Mouse (Mus musculus): Measurements from ENCODE around the gene Olfr493. TPM values are rescaled to one million over a fixed set of nuclear protein-coding genes. Genes with fewer than 3 reads are reported as not detected.

Gene Olfr493
- not detected in 2 replicates for polyA plus RNA-seq (2016; fragmentation: Nextera tagmentation; extraction: Ambion mirVana)

DNA sequence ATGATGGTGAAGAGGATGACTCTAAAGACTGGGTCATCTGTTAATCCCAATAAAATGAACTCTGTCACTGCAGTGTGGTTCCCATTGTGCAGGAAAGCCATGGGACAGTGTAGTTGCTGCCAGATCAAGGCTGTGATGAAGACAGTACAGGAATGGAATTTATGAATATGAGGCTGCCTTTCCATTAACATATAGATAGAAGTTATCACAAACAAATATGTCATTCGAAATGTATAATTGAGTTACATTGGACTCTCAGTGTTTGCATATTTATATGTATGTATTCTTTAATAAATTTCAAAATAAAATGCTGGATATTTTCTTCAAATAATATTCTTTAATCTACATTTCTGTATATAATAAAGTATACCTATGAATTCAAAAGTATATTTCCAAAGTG lies at the start of gene Olfr493:
Gene Olfr493, minus strand, starts transcription at position 101 of the 400 bp plus-strand sequence.
- no peaks in the 10 kb centered on the region for H3K36me3 ChIP-seq
- no peak within 1 kb of the TSS for H3K27ac ChIP-seq
- no peaks in the 10 kb centered on the region for H3K27me3 ChIP-seq
- no peak within 1 kb of the TSS for H3K9ac ChIP-seq
- no peaks in the 10 kb centered on the region for H3K9me3 ChIP-seq
- no peak within 1 kb of the TSS for H3K4me2 ChIP-seq (replicated peaks)
- ATAC-seq (ENCODE audit: insufficient number of reproducible peaks, insufficient read depth, low FRiP score, low TSS enrichment) = no peak
- no peaks in the 10 kb centered on the region for H3K4me1 ChIP-seq
- 62% methylated on average over 1 of the region's 1 CpGs for WGBS
- no peak within 1 kb of the TSS for H3K4me3 ChIP-seq

DNA sequence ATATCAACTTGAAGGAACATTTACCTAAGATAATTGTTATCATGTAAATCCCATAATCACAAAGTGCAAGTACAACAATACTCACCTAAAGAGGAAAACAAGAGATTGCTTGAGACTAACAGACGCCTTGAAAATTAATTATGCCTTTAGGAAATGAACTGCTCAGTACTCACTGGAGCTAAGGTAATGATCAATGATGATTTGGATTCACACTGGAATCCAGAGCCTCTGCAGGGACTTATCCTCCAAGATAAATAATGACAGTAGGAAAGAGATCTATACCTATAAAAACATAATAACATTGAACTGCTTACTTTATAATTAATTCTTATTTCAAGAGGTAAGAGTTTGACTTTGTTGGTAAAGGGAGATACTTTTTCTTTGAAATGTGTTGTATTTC lies 46.1 kb upstream of the Olfr493 start, which contains the start of gene Olfr495:
Gene Olfr495, plus strand, starts transcription at position 301 of the 400 bp plus-strand sequence.
- Histone ChIP-seq H3K9ac (no peak within 1 kb of the TSS), H3K27ac (no peak within 1 kb of the TSS), H3K27me3 (no peaks in the 10 kb centered on the region), H3K4me3 (no peak within 1 kb of the TSS), H3K36me3 (no peaks in the 10 kb centered on the region), H3K9me3 (no peaks in the 10 kb centered on the region), H3K4me1 (no peaks in the 10 kb centered on the region), H3K4me2 (replicated peaks) (no peak within 1 kb of the TSS)
- whole genome bisulfite sequencing = 61% methylated on average over 1 of the region's 1 CpGs
- ATAC-seq (ENCODE audit: insufficient number of reproducible peaks, insufficient read depth, low FRiP score, low TSS enrichment) = no peak

DNA sequence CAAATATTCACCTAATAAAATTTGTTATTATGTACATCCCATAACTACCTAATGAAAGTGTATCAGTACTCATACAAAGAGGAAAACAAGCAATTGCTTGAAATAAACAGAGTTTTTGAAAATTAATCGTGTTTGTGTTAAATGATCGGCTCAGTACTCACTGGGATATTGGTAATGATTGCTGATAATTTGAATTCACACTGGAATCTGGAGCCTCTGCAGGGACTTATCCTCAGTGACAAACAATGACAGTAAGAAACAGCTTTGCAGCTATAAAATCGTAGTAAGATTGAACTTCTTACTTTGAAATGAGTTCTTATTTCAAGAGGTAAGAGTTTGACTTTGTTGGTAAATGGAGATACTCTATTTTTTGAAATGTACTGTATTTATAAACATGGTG lies 18.3 kb upstream of the Olfr493 start, which contains the start of gene Olfr494:
Gene Olfr494, plus strand, starts transcription at position 301 of the 400 bp plus-strand sequence.
- WGBS = 83% methylated on average over 3 of the region's 3 CpGs
- no peaks in the 10 kb centered on the region for H3K27me3 ChIP-seq
- no peak for ATAC-seq (ENCODE audit: insufficient number of reproducible peaks, insufficient read depth, low FRiP score, low TSS enrichment)
- no peak within 1 kb of the TSS for H3K4me2 ChIP-seq (replicated peaks)
- no peak within 1 kb of the TSS for H3K27ac ChIP-seq
- no peaks in the 10 kb centered on the region for H3K9me3 ChIP-seq
- no peak within 1 kb of the TSS for H3K4me3 ChIP-seq
- H3K36me3 ChIP-seq = no peaks in the 10 kb centered on the region
- H3K4me1 ChIP-seq = no peaks in the 10 kb centered on the region
- no peak within 1 kb of the TSS for H3K9ac ChIP-seq

DNA sequence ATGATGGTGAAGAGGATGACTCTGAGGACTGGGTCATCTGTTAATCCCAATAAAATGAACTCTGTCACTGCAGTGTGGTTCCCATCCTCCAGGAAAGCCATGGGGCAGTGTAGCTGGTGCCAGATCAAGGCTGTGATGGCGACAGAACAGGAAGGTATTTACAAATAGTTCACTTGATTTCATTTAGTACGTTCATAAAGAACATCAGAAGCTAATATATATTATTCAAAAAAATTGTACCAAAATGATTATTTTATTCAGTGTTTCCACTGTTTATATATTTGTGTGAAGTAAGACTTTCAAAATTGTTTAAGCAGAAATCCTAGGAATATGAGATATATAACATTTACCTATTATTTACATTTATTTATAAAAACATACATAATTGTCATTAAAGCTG lies 23.2 kb downstream of the Olfr493 start, which contains the start of gene Olfr492:
Gene Olfr492, minus strand, starts transcription at position 101 of the 400 bp plus-strand sequence.
- H3K36me3 ChIP-seq = no peaks in the 10 kb centered on the region
- H3K27ac ChIP-seq = no peak within 1 kb of the TSS
- H3K9ac ChIP-seq = no peak within 1 kb of the TSS
- no peak within 1 kb of the TSS for H3K4me3 ChIP-seq
- H3K4me1 ChIP-seq = no peaks in the 10 kb centered on the region
- no peak for ATAC-seq (ENCODE audit: insufficient number of reproducible peaks, insufficient read depth, low FRiP score, low TSS enrichment)
- no peaks in the 10 kb centered on the region for H3K9me3 ChIP-seq
- H3K27me3 ChIP-seq = no peaks in the 10 kb centered on the region
- no peak within 1 kb of the TSS for H3K4me2 ChIP-seq (replicated peaks)
- WGBS = 71% methylated on average over 2 of the region's 2 CpGs

GRCm38 (mm10) chr7:108313151-108313550 lies 33.6 kb downstream of the Olfr493 start, which contains the start of gene Olfr491:
Gene Olfr491 (plus strand): TSS chr7:108313451.
- Histone ChIP-seq H3K4me2 (replicated peaks) (no peak within 1 kb of the TSS), H3K4me3 (no peak within 1 kb of the TSS), H3K27me3 (no peaks in the 10 kb centered on the region), H3K9ac (no peak within 1 kb of the TSS), H3K9me3 (no peaks in the 10 kb centered on the region), H3K36me3 (no peaks in the 10 kb centered on the region), H3K27ac (no peak within 1 kb of the TSS), H3K4me1 (no peaks in the 10 kb centered on the region)
- no peak for ATAC-seq (ENCODE audit: insufficient number of reproducible peaks, insufficient read depth, low FRiP score, low TSS enrichment)
- 73% methylated on average over 1 of the region's 1 CpGs for WGBS

Other genes with a start within 250 kb of the Olfr493 start
- not detected in 2 replicates for gene Olfr482, start 249.4 kb downstream of the Olfr493 start, polyA plus RNA-seq (2016; fragmentation: Nextera tagmentation; extraction: Ambion mirVana)
- gene Olfr483, start 246.1 kb downstream of the Olfr493 start, polyA plus RNA-seq (2016; fragmentation: Nextera tagmentation; extraction: Ambion mirVana) = not detected in 2 replicates
- not detected in 2 replicates for gene Olfr484, start 219.5 kb downstream of the Olfr493 start, polyA plus RNA-seq (2016; fragmentation: Nextera tagmentation; extraction: Ambion mirVana)
- not detected in 2 replicates for gene Olfr485, start 187.1 kb downstream of the Olfr493 start, polyA plus RNA-seq (2016; fragmentation: Nextera tagmentation; extraction: Ambion mirVana)
- gene Olfr486, start 174.2 kb downstream of the Olfr493 start, polyA plus RNA-seq (2016; fragmentation: Nextera tagmentation; extraction: Ambion mirVana) = not detected in 2 replicates
- not detected in 2 replicates for gene Olfr487, start 132.3 kb downstream of the Olfr493 start, polyA plus RNA-seq (2016; fragmentation: Nextera tagmentation; extraction: Ambion mirVana)
- gene Olfr488, start 88.6 kb downstream of the Olfr493 start, polyA plus RNA-seq (2016; fragmentation: Nextera tagmentation; extraction: Ambion mirVana) = not detected in 2 replicates
- gene Olfr490, start 58.0 kb downstream of the Olfr493 start, polyA plus RNA-seq (2016; fragmentation: Nextera tagmentation; extraction: Ambion mirVana) = not detected in 2 replicates
- not detected in 2 replicates for gene Olfr491, start 33.5 kb downstream of the Olfr493 start, polyA plus RNA-seq (2016; fragmentation: Nextera tagmentation; extraction: Ambion mirVana)
- not detected in 2 replicates for gene Olfr492, start 23.3 kb downstream of the Olfr493 start, polyA plus RNA-seq (2016; fragmentation: Nextera tagmentation; extraction: Ambion mirVana)
- gene Olfr494, start 18.4 kb upstream of the Olfr493 start, polyA plus RNA-seq (2016; fragmentation: Nextera tagmentation; extraction: Ambion mirVana) = not detected in 2 replicates
- not detected in 2 replicates for gene Olfr495, start 46.2 kb upstream of the Olfr493 start, polyA plus RNA-seq (2016; fragmentation: Nextera tagmentation; extraction: Ambion mirVana)
- gene Olfr497, start 73.4 kb upstream of the Olfr493 start, polyA plus RNA-seq (2016; fragmentation: Nextera tagmentation; extraction: Ambion mirVana) = not detected in 2 replicates
- not detected in 2 replicates for gene Olfr498, start 118.3 kb upstream of the Olfr493 start, polyA plus RNA-seq (2016; fragmentation: Nextera tagmentation; extraction: Ambion mirVana)
- gene Olfr502, start 178.1 kb upstream of the Olfr493 start, polyA plus RNA-seq (2016; fragmentation: Nextera tagmentation; extraction: Ambion mirVana) = not detected in 2 replicates
- gene Olfr503, start 197.5 kb upstream of the Olfr493 start, polyA plus RNA-seq (2016; fragmentation: Nextera tagmentation; extraction: Ambion mirVana) = not detected in 2 replicates
- not detected in 2 replicates for gene Olfr504, start 218.8 kb upstream of the Olfr493 start, polyA plus RNA-seq (2016; fragmentation: Nextera tagmentation; extraction: Ambion mirVana)

Measured in embryonic facial prominence, embryonic 12.5 days (tissue).